Mouse (Mus musculus): ENCODE measurements at regions not wholly inside any gene's neighbourhood (a gene's known extent, or its start where the extent isn't known, plus 50 kb on each side); places are given as distances from the start of the nearest gene placed in this dataset.

- no peak for DNase-seq
- Histone ChIP-seq H3K27ac (no peak overlapping the region), H3K9ac (ENCODE audit: low read depth, low read length) (no peak overlapping the region), H3K27me3 (ENCODE audit: control insufficient read depth, insufficient read depth, low read length) (no peaks in the 10 kb centered on the region), H3K4me3 (no peak overlapping the region), H3K79me2 (replicated peaks; ENCODE audit: control insufficient read depth, insufficient read depth, low read length) (no peaks in the 10 kb centered on the region), H3K36me3 (ENCODE audit: control insufficient read depth, insufficient read depth, low read length) (no peaks in the 10 kb centered on the region), H3K4me1 (ENCODE audit: control insufficient read depth, insufficient read depth, low read length) (no peaks in the 10 kb centered on the region)
- 81% methylated on average over 6 of the region's 6 CpGs for WGBS
- TF ChIP-seq CTCF (IDR thresholded peaks at IDR 0.05) (no peak), POLR2A (IDR thresholded peaks at IDR 0.05; ENCODE audit: insufficient read depth, low read depth, low read length) (no peak)
- intact Hi-C loops (cut with DNase I) = loop anchor here (10.0 kb wide), 1 partner anchor 175 kb away; the partner anchor contains the start of gene Cited2
Measured at GRCm38 (mm10) chr10:17549711-17550637, 173.0 kb upstream of the Cited2 start.

- 89% methylated on average over 6 of the region's 6 CpGs for WGBS
- no peak overlapping the region for H3K4me3 ChIP-seq
- no peaks in the 10 kb centered on the region for H3K27me3 ChIP-seq (ENCODE audit: control insufficient read depth, insufficient read depth, low read length)
- intact Hi-C loops (cut with DNase I) = no loop called here
- H3K4me1 ChIP-seq (ENCODE audit: control insufficient read depth, insufficient read depth, low read length) = no peaks in the 10 kb centered on the region
- no peak overlapping the region for H3K27ac ChIP-seq
- no peaks in the 10 kb centered on the region for H3K79me2 ChIP-seq (replicated peaks; ENCODE audit: control insufficient read depth, insufficient read depth, low read length)
- no peaks in the 10 kb centered on the region for H3K36me3 ChIP-seq (ENCODE audit: control insufficient read depth, insufficient read depth, low read length)
- no peak for DNase-seq
- TF ChIP-seq POLR2A (IDR thresholded peaks at IDR 0.05; ENCODE audit: insufficient read depth, low read depth, low read length) = no peak
- no peak for TF ChIP-seq EP300 (IDR thresholded peaks at IDR 0.05; ENCODE audit: insufficient read depth, low read depth, low read length)
- no peak for TF ChIP-seq CTCF (IDR thresholded peaks at IDR 0.05)
- no peak overlapping the region for H3K9ac ChIP-seq (ENCODE audit: low read depth, low read length)
Measured at GRCm38 (mm10) chr10:17550638-17551013, 172.4 kb upstream of the Cited2 start.

- no peak overlapping the region for H3K27ac ChIP-seq
- H3K4me3 ChIP-seq = no peak overlapping the region
- TF ChIP-seq POLR2A (IDR thresholded peaks at IDR 0.05; ENCODE audit: insufficient read depth, low read depth, low read length) (no peak), CTCF (IDR thresholded peaks at IDR 0.05) (no peak), EP300 (IDR thresholded peaks at IDR 0.05; ENCODE audit: insufficient read depth, low read depth, low read length) (no peak)
- intact Hi-C loops (cut with DNase I) = no loop called here
- no peaks in the 10 kb centered on the region for H3K36me3 ChIP-seq (ENCODE audit: control insufficient read depth, insufficient read depth, low read length)
- no peaks in the 10 kb centered on the region for H3K27me3 ChIP-seq (ENCODE audit: control insufficient read depth, insufficient read depth, low read length)
- no peak overlapping the region for H3K9ac ChIP-seq (ENCODE audit: low read depth, low read length)
- no peaks in the 10 kb centered on the region for H3K79me2 ChIP-seq (replicated peaks; ENCODE audit: control insufficient read depth, insufficient read depth, low read length)
- DNase-seq = no peak
- 87% methylated on average over 6 of the region's 6 CpGs for WGBS
- no peaks in the 10 kb centered on the region for H3K4me1 ChIP-seq (ENCODE audit: control insufficient read depth, insufficient read depth, low read length)
Measured at GRCm38 (mm10) chr10:17551869-17552268, 171.1 kb upstream of the Cited2 start.

GRCm38 (mm10) chr10:17552277-17552676 lies 170.7 kb upstream of the Cited2 start:
- Histone ChIP-seq H3K9ac (ENCODE audit: low read depth, low read length) (no peak overlapping the region), H3K27ac (no peak overlapping the region), H3K79me2 (replicated peaks; ENCODE audit: control insufficient read depth, insufficient read depth, low read length) (no peaks in the 10 kb centered on the region), H3K4me1 (ENCODE audit: control insufficient read depth, insufficient read depth, low read length) (no peaks in the 10 kb centered on the region), H3K27me3 (ENCODE audit: control insufficient read depth, insufficient read depth, low read length) (no peaks in the 10 kb centered on the region), H3K4me3 (no peak overlapping the region), H3K36me3 (ENCODE audit: control insufficient read depth, insufficient read depth, low read length) (no peaks in the 10 kb centered on the region)
- intact Hi-C loops (cut with DNase I) = no loop called here
- DNase-seq = no peak
- TF ChIP-seq EP300 (IDR thresholded peaks at IDR 0.05; ENCODE audit: insufficient read depth, low read depth, low read length) = no peak
- no peak for TF ChIP-seq CTCF (IDR thresholded peaks at IDR 0.05)
- TF ChIP-seq POLR2A (IDR thresholded peaks at IDR 0.05; ENCODE audit: insufficient read depth, low read depth, low read length) = no peak

DNA sequence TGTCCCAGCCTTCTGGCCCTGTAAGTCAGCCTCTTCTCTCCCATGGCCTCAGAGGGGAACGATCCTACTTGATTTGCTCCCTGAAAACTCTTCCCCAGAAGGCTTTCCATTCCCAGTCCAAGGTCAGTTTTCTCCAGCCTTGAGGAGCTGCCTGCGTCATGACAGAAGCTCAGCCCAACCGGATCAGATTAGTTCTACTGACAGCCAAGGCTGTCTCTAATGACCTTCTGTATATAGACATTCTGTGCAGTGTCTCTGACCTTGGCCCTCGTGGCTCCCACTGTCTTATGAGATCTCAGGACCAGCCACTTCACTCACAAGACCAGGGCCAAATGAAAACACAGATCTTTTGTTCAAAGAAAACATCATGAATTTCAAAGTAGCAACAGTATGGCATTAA lies 166.6 kb upstream of the Cited2 start:
- no peaks in the 10 kb centered on the region for H3K36me3 ChIP-seq (ENCODE audit: control insufficient read depth, insufficient read depth, low read length)
- TF ChIP-seq POLR2A (IDR thresholded peaks at IDR 0.05; ENCODE audit: insufficient read depth, low read depth, low read length) (no peak), EP300 (IDR thresholded peaks at IDR 0.05; ENCODE audit: insufficient read depth, low read depth, low read length) (no peak), CTCF (IDR thresholded peaks at IDR 0.05) (no peak)
- no peak overlapping the region for H3K27ac ChIP-seq
- WGBS = 65% methylated on average over 4 of the region's 4 CpGs
- H3K4me3 ChIP-seq = no peak overlapping the region
- intact Hi-C loops (cut with DNase I) = no loop called here
- peaks cover 3% of the 10 kb centered on the region for H3K4me1 ChIP-seq (ENCODE audit: control insufficient read depth, insufficient read depth, low read length)
- H3K27me3 ChIP-seq (ENCODE audit: control insufficient read depth, insufficient read depth, low read length) = no peaks in the 10 kb centered on the region
- DNase-seq = no peak
- H3K9ac ChIP-seq (ENCODE audit: low read depth, low read length) = no peak overlapping the region
- H3K79me2 ChIP-seq (replicated peaks; ENCODE audit: control insufficient read depth, insufficient read depth, low read length) = no peaks in the 10 kb centered on the region

DNA sequence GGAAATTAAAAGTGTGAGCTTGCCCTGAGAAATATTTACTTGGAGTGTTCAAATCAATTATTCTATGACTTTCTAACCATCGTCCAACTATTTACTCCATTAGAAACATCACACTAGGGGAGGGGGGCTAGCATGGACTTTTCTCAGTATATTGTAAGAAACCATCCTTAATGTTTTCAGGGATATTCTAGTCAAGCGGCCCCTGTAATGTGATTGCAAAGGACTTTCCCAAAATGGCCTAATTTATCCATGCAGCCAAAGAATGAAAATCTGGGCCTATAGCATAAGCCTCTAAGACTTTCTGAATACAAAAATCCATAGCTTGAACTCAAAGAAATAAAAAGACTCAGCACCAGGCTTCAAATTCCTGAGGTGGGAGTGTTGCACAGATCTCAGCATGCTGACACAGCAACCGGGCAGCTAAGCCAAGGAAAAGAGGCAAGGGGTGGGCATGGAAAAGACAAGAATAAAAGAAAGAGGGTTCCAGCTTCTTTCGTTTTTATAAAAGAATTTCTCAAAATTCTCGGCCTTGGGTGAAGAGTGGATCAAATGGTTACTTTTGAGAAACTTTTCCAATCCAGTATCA lies 163.6 kb upstream of the Cited2 start:
- TF ChIP-seq POLR2A (IDR thresholded peaks at IDR 0.05; ENCODE audit: insufficient read depth, low read depth, low read length) (no peak), CTCF (IDR thresholded peaks at IDR 0.05) (no peak), EP300 (IDR thresholded peaks at IDR 0.05; ENCODE audit: insufficient read depth, low read depth, low read length) (no peak)
- H3K79me2 ChIP-seq (replicated peaks; ENCODE audit: control insufficient read depth, insufficient read depth, low read length) = no peaks in the 10 kb centered on the region
- no peaks in the 10 kb centered on the region for H3K27me3 ChIP-seq (ENCODE audit: control insufficient read depth, insufficient read depth, low read length)
- H3K27ac ChIP-seq = no peak overlapping the region
- intact Hi-C loops (cut with DNase I) = no loop called here
- H3K36me3 ChIP-seq (ENCODE audit: control insufficient read depth, insufficient read depth, low read length) = no peaks in the 10 kb centered on the region; the same call in none of the 2 replicates
- no peak overlapping the region for H3K4me3 ChIP-seq
- WGBS = 75% methylated on average over 5 of the region's 5 CpGs
- peaks cover 10% of the 10 kb centered on the region for H3K4me1 ChIP-seq (ENCODE audit: control insufficient read depth, insufficient read depth, low read length)
- no peak overlapping the region for H3K9ac ChIP-seq (ENCODE audit: low read depth, low read length)
- no peak for DNase-seq

Measured in heart, adult 2 months (tissue).